Mouse (Mus musculus): ENCODE measurements around the gene Ovca2. TPM values are rescaled to one million over a fixed set of nuclear protein-coding genes. Genes with fewer than 3 reads are reported as not detected.

Ovca2 gene
- polyA plus RNA-seq, 1 experiment from 2014 or later: 24.5 TPM

- ATAC-seq (ENCODE audit: low FRiP score): no peak
- WGBS: 95% methylated on average over 6 of the region's 6 CpGs
- H3K36me3 ChIP-seq: no peaks in the 10 kb centered on the region
These were observed 49.2 kb downstream of the Ovca2 start for GRCm38 (mm10) chr11:75129481-75129880.

GRCm38 (mm10) chr11:75126384-75126783, 52.3 kb downstream of the Ovca2 start:
- H3K27me3 ChIP-seq: no peaks in the 10 kb centered on the region
- no peak overlapping the region for H3K4me2 ChIP-seq (replicated peaks)
- no peak overlapping the region for H3K4me3 ChIP-seq
- H3K36me3 ChIP-seq: no peaks in the 10 kb centered on the region
- H3K27ac ChIP-seq: no peak overlapping the region
- no peaks in the 10 kb centered on the region for H3K4me1 ChIP-seq
- WGBS: 93% methylated on average over 3 of the region's 3 CpGs
- no peaks in the 10 kb centered on the region for H3K9me3 ChIP-seq (replicated peaks)
- no peak for ATAC-seq (ENCODE audit: low FRiP score)
- no peak overlapping the region for H3K9ac ChIP-seq

More at GRCm38 (mm10) chr11:75129481-75129880, 49.2 kb downstream of the Ovca2 start:
- Histone ChIP-seq H3K9me3 (replicated peaks) (no peaks in the 10 kb centered on the region), H3K4me3 (no peak overlapping the region), H3K27me3 (no peaks in the 10 kb centered on the region), H3K4me2 (replicated peaks) (no peak overlapping the region), H3K4me1 (peaks cover 9% of the 10 kb centered on the region), H3K27ac (no peak overlapping the region), H3K9ac (no peak overlapping the region)

MicroRNA genes within 50 kb of the gene (microRNA counts, 519-probe panel; counts per million panel counts)
- microRNA mmu-miR-132: 3,814 counts per million, percentile 79 among the panel's probes with 10 or more counts
- microRNA mmu-miR-212: 470 counts per million, percentile 58 among the panel's probes with 10 or more counts

Small RNA genes within 50 kb of the gene (microRNA-seq; reads per million reads assigned to microRNA genes)
- 250 reads per million, percentile 59 among the genes with 10 or more reads in this experiment for gene Mir132
- 31.2 reads per million, percentile 33 among the genes with 10 or more reads in this experiment for gene Mir212

Other genes starting within 250 kb of the Ovca2 start
- gene Hic1, start 9.3 kb downstream of the Ovca2 start, polyA plus RNA-seq (2016; fragmentation: Nextera tagmentation; extraction: Ambion mirVana): 11.3 and 15.8 TPM in 2 replicates
- gene Dph1, start 12.4 kb upstream of the Ovca2 start, polyA plus RNA-seq (2016; fragmentation: Nextera tagmentation; extraction: Ambion mirVana): 14.8 and 18.6 TPM in 2 replicates
- gene Rtn4rl1, start 14.9 kb upstream of the Ovca2 start, polyA plus RNA-seq (2016; fragmentation: Nextera tagmentation; extraction: Ambion mirVana): 5.1 and 5.8 TPM in 2 replicates
- 96.9 and 99.5 TPM in 2 replicates for gene Rpa1, start 169.5 kb upstream of the Ovca2 start, polyA plus RNA-seq (2016; fragmentation: Nextera tagmentation; extraction: Ambion mirVana)
- gene Smyd4, start 169.6 kb upstream of the Ovca2 start, polyA plus RNA-seq (2016; fragmentation: Nextera tagmentation; extraction: Ambion mirVana): 13.4 and 17.3 TPM in 2 replicates
- gene Serpinf1, start 243.9 kb upstream of the Ovca2 start, polyA plus RNA-seq (2016; fragmentation: Nextera tagmentation; extraction: Ambion mirVana): 111 and 121 TPM in 2 replicates